Mouse (Mus musculus): ENCODE data around the gene Zswim4.
A peak's percentile ranks its signal among the peaks of the same experiment; 100 is the strongest.

Gene Zswim4

DNA sequence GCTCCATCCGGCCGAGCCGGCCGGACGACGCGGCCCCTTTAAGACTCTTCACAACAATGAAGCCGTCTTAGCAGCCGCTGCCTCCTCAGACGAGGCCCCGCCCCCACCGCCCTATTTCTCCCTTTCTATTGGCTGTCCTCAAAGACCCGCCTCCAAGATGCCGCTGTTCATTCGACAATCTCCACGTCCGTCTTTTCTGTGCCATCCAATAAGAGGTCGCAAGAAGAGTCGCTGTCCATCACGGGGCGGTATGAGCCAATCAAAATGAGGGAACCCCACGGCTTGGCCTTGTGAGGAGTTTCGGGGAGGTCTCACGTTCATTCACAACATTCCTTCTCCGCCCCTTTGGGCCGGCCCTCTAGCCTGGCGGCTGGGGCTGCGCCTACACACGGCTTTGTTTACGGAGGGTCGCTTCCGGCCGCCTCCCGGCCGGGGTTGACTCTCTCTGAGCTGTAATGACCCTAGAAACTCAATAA, at the start of gene Zswim4:
Zswim4 (minus strand) TSS at position 58 of the 476 bp plus-strand sequence.
- DNase-seq (ENCODE audit: low spot score in 2 of 2), result peak; percentile 94 to 95

DNA sequence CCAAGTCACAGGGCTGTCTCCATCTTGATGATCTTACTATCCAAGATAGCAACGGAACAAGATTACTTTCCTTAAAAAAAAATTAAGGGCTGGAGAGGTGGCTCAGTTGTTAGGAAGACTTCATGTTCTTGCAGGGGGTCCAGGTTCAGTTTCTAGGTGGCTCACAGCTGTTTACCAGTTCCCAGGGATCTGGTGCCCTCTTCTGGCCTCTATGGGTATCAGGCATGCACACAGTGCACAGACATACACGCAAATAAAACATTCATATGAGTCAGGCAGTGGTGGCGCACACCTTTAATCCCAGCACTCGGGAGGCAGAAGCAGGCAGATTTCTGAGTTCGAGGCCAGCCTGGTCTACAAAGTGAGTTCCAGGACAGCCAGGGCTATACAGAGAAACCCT, 48.8 kb upstream of the Zswim4 start:
- DNase-seq (ENCODE audit: low spot score in 2 of 2), result peak in 1 of 2 experiments; percentile 27

DNA sequence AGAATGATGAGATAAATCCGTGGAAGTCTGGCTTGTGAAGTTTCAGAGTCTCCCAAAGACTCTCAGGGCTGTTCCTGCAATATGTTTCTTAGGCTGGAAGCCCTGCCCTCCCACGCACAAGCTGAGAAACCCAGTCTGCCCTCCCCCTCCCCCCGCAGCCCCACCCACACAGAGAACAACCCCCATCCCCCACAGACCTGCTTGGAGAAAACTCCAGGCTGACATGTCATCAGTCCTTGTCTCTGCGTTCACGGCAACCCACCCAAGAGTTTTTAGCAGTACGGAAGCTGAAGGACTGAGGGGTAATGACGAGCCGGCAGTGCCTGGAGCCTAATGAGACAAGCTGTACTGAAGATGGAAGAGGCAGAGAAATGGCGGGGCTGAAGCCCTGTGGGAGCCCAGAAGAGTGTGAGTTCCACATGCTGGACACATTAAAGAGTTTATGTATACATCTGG, 47.8 kb upstream of the Zswim4 start:
- DNase-seq (ENCODE audit: low spot score in 2 of 2), result no peak

DNA sequence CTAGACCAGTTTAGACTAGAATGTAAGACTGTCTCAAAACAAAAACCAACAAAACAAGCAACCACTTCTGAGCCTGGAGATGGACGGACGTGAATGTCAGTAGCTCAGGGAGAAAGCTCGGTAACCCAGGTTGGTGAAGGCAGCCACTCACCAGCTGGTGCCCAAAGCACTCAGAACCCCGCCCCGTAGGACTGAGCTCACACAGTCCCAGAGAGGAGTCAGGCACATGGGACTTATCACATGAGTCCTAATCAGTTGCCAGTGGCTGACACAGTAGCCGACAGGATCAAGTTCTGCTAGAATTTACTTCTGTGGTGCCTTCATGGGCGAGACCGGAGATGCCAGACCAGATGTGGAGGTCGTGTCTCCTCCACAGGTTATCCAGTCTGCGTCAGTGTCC, 43.9 kb upstream of the Zswim4 start:
- DNase-seq (ENCODE audit: low spot score in 2 of 2), result no peak

DNA sequence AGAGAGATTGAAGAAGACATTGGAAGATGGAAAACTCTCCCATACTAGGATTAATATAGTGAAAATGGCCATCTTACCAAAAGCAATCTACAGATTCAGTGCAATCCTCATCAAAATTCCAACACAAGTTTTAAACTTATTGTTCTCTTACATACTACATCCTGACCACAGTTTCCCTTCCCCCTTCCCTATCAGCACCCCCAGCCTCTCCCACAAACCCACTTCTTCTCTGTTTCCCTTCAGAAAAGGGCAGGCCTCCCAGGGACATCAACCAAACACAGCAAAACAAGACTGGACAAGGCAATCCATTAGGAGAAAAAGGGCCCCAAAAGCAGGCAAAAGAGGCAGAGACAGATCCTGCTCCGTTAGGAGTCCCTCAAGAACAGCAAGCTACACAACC, 39.6 kb upstream of the Zswim4 start:
- DNase-seq (ENCODE audit: low spot score in 2 of 2), result no peak

DNA sequence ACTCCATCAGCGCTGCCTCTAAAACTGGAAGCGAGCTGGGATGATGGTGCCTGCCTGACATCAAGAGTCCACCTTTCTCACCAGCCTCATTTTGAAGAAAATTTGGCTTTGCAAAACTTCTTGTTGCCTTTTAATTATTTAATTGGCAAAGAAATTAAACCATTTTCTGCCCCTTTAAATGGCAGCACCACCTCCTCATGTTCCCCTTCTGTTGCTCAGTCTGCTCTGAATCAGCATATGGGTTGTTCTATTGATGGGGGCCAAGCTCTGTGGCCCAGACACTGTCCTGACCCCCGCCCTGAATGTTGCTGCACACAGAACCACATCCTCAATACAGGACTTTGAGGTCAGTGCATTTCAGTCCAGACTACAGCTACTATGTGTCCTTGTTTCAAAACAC, 37.1 kb upstream of the Zswim4 start:
- DNase-seq (ENCODE audit: low spot score in 2 of 2), result no peak

DNA sequence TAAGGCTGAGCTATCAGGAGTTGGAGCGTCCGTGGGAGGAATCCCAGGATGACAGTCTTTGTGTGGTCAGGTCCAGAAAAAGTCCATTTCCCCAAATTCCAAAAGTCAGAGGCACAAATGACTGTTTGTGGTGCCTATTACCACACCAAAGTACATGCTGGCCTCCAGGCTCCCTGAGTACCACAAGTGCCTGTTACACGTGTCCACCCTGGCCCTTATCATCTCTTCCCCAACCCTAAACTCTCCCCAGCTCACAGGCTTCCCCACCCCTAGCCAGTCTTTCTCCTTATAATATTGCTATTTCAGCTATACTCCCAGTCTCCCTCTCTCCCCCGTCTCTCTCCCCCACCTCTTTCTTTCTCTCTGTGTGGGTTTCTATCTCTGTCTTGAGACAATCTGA, 35.4 kb upstream of the Zswim4 start:
- DNase-seq (ENCODE audit: low spot score in 2 of 2), result no peak

DNA sequence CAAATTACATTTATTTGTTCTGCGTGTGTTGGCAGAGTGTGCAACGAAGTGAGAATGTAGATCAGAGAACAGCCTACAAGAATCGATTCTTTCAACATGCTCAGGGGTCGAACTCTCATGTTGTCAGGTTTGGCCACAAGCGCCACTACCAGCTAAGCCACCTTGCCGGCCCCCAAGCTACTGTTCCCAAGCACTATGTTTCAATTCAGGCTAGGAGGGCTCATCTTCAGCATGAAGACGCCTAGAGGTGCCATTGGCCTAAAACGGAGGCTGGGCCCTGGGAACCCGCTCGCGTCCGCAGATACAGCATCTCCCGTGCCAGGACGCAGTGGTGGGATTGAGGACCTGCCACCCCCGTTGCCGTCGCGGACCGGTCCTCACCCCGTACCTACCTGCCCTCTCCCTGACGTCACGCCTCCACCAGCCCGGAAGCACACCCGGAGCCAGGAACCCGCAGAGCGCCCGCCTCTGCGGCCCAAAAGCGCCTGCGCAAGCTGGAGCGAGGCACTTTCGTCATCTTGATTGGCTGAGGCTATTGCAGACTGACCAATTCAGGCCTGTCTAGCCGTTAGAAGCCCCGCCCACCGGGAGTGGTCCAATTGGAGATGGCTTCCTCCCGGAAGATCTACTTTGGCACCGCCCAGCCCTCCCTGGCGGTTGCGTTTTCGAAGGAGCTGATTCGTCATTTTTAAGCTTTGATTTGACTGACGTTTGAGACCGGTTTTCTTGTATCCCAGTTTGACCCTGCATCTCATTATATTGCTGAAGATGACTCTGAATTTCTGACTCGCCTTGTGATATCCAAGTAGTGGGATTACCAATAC, 33.3 kb upstream of the Zswim4 start, which contains the start of gene Ccdc130:
Ccdc130 (minus strand) TSS at position 431 of the 824 bp plus-strand sequence.
- peak; percentile 99 for DNase-seq (ENCODE audit: low spot score in 2 of 2)

DNA sequence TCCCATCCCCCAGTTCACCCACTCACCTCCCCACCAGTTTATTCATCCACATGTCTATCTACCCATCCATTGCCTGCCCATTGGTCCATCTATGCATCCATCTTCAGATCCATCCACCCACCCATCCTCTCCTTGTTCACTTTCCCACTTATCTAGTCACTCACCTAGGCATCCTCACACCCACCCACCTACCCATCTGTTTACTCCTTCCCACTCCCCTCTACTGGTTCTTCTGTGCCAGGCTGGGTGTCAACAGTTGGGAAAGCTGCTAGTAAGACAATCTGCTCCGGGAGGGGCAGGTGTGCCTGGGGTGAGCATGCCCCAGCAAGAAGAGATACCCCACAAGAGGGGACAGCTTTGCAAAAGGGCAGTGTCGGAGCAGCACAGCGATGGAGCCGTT, 24.2 kb upstream of the Zswim4 start:
- no peak for DNase-seq (ENCODE audit: low spot score in 2 of 2)

DNA sequence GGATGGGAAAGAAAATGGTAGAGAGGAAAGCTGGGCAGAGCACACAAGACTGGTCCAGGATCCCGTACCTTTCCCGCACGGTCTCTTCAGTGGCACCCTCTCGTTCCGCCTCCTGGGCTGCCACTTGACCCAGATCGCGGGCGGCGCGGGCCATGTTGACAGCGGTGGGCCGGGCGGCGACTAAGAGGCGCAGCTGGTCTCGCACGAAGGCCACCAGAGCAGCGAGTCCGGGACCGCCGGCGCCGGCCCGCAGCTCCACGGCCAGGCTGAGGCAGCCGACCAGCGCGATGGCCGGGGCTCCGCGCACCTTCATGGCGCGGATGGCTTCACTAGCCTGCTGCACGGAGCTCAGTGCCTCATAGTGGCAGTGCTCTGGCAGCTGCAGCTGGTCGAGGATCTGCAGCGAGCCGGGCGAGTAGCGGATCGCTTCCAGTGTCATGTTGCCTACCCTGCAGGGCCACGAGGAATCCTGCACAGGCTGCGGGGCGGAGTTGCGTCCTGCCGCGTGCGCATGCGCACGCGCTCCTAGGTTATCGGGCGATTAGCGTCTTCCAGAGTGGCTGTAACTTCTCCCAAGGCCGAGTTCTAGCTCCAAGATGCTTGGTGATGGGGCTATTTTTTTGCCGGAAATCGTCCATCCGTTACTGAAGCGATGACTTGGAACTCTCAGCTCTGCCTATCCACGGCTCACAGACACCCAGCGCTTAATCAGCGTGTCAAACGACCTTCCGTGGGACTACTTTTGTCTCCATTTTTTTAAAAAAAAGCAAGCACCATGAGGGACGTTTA, 20.2 kb upstream of the Zswim4 start, which contains the start of gene Mri1:
Mri1 (minus strand) TSS at position 505 of the 789 bp plus-strand sequence.
- DNase-seq (ENCODE audit: low spot score in 2 of 2), result peak; percentile 52 to 66

DNA sequence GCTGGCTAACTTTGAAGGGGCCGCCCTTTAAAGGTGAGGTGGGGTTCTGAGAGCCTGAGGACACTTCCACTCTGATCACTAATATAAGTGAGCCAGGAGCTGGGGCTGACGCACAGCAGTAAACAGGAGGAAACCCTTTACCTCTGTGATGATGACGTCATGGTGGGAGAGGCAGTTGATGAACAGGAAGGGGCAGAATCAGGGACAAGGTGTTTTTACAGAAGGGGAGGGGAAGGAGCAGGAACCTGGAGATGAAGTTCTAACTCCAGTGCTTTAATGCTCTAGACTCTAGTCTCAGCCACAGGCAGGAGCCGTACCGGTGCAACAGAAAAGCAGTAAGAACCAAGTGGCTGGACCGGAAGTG, 19.6 kb upstream of the Zswim4 start:
- no peak for DNase-seq (ENCODE audit: low spot score in 2 of 2)

DNA sequence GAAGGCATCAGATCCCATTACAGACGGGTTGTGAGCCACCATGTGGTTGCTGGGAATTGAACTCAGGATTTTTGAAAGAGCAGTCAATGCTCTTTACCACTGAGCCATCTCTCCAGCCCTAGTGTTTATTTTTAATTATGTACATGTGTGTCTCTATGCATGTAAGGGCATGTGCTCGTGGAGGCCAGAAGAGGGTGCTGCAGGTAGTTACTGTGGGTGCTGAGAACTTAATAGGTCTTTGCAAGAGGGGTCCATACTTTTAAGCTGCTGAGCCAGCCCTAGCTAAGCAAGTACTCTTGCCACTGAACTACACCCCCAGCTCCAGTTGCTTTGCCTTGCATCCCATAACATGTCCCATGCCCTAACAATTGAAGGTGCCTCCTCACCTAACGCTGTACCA, 19.0 kb upstream of the Zswim4 start:
- no peak for DNase-seq (ENCODE audit: low spot score in 2 of 2)

DNA sequence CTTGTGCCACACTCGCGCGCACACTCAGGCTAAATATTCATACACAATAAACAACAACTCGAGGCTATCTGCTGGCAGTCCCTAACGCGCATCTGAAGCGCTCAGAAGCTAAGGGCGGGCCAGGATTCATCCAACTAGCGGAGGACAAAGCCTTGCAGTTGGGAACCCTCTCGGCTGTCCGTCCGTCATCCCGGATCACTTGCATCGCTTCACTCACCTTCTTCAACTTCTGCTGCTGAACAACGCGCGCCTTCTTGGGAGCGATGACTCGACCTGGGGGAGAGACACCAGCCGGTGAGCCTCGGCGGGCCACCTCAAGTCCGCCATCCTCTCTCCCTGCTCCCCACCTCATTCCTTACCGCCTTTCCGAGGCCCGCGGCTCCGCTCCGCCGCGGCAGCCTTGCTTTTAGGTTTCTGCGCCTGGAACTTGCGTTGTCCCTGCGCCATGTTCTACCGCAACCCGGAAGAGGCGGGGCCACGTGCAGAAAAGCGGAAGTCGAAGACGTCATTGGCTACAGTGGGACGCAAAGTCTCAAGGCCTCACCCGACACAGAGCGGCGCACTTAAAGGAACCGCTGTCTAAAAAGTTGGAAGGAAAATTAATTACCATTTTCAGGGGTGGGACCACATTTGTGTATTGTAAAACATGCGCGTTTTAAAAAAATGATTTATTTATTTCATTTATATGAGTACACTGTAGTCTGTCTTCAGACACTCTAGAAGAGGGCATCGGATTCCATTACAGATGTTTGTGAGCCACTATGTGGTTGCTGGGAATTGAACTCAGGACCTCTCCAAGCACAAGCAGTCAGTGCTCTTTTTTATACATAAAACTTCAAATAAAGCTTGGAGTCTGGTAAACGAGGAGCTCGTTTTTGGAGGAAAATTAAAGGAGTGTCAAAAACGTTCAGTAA, 12.7 kb upstream of the Zswim4 start, which contains the start of gene D8Ertd738e:
D8Ertd738e (minus strand) TSS at position 463 of the 914 bp plus-strand sequence.
- DNase-seq (ENCODE audit: low spot score in 2 of 2), result peak; percentile 66 to 78

DNA sequence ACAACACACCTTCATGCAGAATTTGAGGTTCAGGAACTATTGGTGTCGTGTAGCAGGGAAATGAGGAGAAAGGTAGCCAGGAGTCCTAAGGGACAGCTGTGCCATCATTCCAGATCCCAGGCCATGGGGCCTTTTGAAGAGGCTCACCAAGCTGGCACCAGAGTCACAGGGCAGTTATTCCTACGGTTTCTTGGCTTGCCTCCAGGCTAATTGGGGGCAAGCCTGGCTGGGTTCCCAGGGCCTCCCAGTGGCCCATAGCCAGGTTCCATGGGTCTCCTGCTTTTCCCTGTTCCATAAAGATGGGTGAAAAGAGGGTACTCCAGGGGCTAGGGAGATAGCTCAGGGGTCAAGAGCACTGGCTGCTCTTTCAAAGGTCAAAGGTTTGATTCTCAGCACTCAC, 5.0 kb upstream of the Zswim4 start:
- no peak for DNase-seq (ENCODE audit: low spot score in 2 of 2)

DNA sequence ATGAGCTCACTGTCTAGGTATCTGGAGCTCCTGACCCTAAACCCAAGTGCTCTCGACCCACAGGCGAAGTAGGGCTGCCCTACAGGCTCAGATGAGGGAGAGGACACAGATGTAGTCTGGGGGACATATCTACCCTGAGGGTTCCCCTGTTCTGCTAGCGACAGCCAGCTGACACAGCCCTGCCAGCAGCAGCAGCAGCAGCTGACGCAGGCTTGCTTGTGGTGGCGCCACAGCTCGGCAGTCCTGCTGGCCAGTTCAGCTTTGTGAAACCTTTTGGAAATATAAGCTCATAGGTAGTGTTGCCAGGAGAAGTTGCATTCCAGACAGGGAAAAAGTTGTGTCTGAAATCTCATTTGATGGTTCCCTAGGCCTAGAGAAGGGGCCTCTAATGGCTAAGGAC, 4.3 kb upstream of the Zswim4 start:
- no peak for DNase-seq (ENCODE audit: low spot score in 2 of 2)

DNA sequence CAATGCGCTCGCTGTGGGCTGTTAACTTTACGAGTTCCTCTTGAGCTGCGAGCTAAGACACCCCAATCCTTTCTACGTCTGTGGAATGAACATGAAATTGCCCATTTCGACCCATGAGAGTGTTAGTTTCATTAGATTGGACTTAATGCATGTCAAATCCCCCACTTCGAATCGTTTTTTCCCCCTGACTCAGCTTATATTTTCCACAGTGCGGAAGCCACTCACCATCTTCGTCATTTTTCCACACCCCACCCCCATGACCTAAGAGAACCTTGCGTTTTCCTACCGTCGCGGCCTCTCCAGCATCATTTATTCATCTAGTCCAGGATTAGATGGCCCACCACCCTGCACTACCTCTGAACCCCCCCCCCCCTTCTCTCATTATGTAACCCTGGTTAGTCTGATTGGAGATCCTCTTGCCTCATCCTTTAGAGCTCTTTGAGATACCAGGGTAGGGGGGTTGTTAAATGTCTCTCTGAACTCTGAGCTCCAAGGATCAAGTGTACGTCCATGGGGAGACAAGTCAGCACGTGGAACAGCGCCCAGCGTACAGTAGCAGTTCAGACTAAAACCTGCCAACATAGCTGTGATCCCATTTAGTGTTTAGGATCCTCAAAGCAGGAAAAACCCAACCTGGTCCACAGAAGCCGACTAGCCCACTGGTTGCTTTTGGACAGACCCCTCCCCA, 831 bp upstream of the Zswim4 start:
- DNase-seq (ENCODE audit: low spot score in 2 of 2), result no peak

DNA sequence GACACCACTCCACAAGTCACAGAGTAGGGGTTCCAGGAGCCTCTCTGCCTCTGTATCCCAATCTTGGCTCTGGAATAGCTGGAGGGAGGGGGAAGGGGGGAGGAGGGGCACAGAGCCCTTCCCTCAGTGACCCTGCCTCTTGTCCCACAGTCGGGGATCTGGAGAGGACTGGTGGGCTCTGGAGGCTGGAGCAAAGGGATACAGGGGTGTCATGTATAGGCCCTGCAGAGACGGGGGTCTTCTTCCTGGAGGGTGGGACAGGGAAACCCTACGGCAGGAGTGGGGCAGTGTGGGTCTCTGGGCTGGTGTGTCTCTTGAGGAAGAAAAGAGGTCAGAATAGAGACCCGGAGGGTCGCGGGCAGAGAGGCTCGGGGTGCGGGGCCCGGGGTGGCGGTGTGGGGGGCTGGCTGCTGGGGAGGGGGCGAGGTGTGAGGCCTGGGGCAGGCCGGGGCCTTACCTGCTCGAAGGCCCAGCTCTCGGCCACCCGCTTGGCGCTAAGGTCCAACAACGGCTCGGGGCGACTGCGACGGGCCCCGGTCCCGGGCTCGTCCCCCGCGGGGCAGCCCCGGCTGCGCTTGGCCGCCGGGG, 351 bp downstream of the Zswim4 start:
- no peak for DNase-seq (ENCODE audit: low spot score in 2 of 2)

DNA sequence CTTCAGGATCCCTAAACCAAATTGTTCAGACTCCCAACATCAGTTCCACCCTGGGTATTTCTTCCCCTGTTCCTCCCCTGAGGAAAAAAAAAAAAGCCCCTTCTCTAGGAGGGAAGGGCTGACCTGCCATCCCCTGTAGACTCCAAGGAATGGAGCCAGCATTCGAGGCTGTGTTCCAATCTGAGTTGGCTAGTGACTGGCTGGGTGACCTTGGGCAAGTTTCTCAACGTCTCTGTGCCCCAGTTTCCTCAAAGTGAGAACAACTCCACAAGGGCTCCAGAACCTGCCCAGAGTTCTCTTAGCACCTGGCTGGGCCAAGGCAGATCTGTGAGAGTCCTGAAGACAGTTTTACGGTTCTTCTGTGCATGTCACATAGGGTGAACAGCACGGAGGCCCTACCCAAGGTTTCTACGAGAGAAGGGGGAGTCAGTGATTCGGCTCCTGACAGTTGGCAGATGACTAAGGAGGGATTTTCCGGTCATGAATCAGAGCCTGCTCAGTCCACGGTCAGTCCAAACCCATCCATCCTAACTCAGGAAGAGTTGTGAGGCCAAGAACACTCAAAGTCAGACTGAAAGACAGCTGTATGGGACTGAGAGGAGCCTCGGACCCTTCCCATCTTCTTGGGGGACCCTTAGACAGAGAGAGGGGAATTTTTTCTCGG, 977 bp downstream of the Zswim4 start:
- no peak for DNase-seq (ENCODE audit: low spot score in 2 of 2)

DNA sequence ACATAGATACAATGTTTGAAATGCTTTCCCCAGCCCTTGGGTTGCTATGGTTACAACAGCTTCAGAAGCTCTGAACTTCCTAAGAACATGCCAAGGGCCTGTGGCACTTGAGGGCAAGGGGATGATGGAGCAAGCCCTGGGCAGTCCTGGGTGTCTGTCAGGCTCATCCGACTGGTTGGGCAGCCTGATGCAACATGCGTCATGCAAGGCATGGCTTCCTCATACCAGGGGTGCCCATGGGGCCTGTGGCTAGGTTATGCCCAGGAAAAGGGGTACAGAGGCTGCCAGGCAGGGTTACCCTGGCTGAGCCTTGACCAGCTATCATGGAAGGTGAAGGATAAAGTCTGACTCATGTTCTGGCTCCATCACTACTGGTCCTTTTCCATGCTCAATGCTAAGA, 3.8 kb downstream of the Zswim4 start:
- no peak for DNase-seq (ENCODE audit: low spot score in 2 of 2)

DNA sequence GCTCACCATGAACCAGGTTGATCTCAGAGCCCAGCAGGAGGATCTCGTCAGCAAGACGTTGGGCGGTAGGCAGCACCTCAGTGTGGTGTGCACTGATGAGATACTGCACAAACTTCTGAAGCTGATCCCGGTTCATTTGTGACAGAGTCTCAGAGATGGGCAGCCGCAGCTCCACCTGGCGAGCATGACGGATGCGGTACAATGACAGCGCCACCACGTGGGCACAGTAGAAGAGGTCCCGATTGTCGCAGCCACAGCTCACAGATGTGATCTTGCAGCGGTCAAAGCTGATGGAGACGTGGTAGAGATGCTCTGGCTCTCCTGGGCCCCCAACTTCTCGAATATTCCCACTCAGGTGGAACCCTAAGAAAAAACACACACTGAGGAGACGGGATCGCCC, 6.1 kb downstream of the Zswim4 start:
- no peak for DNase-seq (ENCODE audit: low spot score in 2 of 2)

Data from spleen, postnatal 14 days (tissue).